Mouse (Mus musculus): Measurements from ENCODE around the gene Fbxo42. TPM values are rescaled to one million over a fixed set of nuclear protein-coding genes. Genes with fewer than 3 reads are reported as not detected.

Fbxo42 gene
- polyA plus RNA-seq, 1 experiment from 2014 or later = 28.6 TPM

GRCm38 (mm10) chr4:141239388-141240125, 91.8 kb downstream of the Fbxo42 start, which contains the start of gene Arhgef19:
Gene Arhgef19 (plus strand): TSS chr4:141239499.
- no peaks in the 10 kb centered on the region for H3K36me3 ChIP-seq
- H3K9me3 ChIP-seq (replicated peaks) = no peaks in the 10 kb centered on the region
- WGBS = 1% methylated on average over 27 of the region's 31 CpGs
- peak within 1 kb of the TSS; percentile 33 for H3K4me3 ChIP-seq
- H3K4me1 ChIP-seq = peaks cover 39% of the 10 kb centered on the region
- H3K27ac ChIP-seq = no peak within 1 kb of the TSS
- peak; percentile 89 for ATAC-seq (ENCODE audit: low FRiP score)
- peaks cover 83% of the 10 kb centered on the region for H3K27me3 ChIP-seq
- H3K4me2 ChIP-seq (replicated peaks) = peak within 1 kb of the TSS; percentile 67
- peak within 1 kb of the TSS; percentile 36; the same call in 1 of the 2 replicates for H3K9ac ChIP-seq

- Histone ChIP-seq H3K9ac (no peak overlapping the region), H3K27me3 (peaks cover 92% of the 10 kb centered on the region), H3K9me3 (replicated peaks) (no peaks in the 10 kb centered on the region), H3K36me3 (no peaks in the 10 kb centered on the region), H3K4me1 (peaks cover 50% of the 10 kb centered on the region), H3K4me3 (no peak overlapping the region), H3K4me2 (replicated peaks) (peak overlapping the region; percentile 17; the same call in 1 of the 2 replicates), H3K27ac (no peak overlapping the region)
- 2% methylated on average over 14 of the region's 14 CpGs for WGBS
- ATAC-seq (ENCODE audit: low FRiP score) = no peak
Observed at GRCm38 (mm10) chr4:141240617-141241016, 92.9 kb downstream of the Fbxo42 start.

- no peak overlapping the region for H3K9ac ChIP-seq
- H3K4me3 ChIP-seq = no peak overlapping the region
- H3K4me2 ChIP-seq (replicated peaks) = peak overlapping the region; percentile 26; the same call in 1 of the 2 replicates
- H3K27ac ChIP-seq = no peak overlapping the region
- 34% methylated on average over 15 of the region's 15 CpGs for WGBS
- H3K9me3 ChIP-seq (replicated peaks) = no peaks in the 10 kb centered on the region
- H3K36me3 ChIP-seq = no peaks in the 10 kb centered on the region
- peaks cover 96% of the 10 kb centered on the region for H3K27me3 ChIP-seq
- peaks cover 62% of the 10 kb centered on the region for H3K4me1 ChIP-seq
- no peak for ATAC-seq (ENCODE audit: low FRiP score)
Observed at GRCm38 (mm10) chr4:141241861-141242260, 94.1 kb downstream of the Fbxo42 start.

- no peak overlapping the region for H3K27ac ChIP-seq
- no peaks in the 10 kb centered on the region for H3K9me3 ChIP-seq (replicated peaks)
- ATAC-seq (ENCODE audit: low FRiP score) = 0 out of 2 replicates have a peak, but pooled peaks have one; percentile 9
- WGBS = 6% methylated on average over 10 of the region's 11 CpGs
- H3K9ac ChIP-seq = no peak overlapping the region
- peaks cover 71% of the 10 kb centered on the region for H3K4me1 ChIP-seq
- peak overlapping the region; percentile 26 for H3K4me2 ChIP-seq (replicated peaks)
- peaks cover 98% of the 10 kb centered on the region for H3K27me3 ChIP-seq
- peak overlapping the region; percentile 10; the same call in 1 of the 2 replicates for H3K4me3 ChIP-seq
- H3K36me3 ChIP-seq = no peaks in the 10 kb centered on the region
Observed at GRCm38 (mm10) chr4:141242651-141243241, 95.0 kb downstream of the Fbxo42 start.

- Histone ChIP-seq H3K4me2 (replicated peaks) (0 out of 2 replicates have a peak overlapping the region, but pooled peaks have one; percentile 34), H3K4me1 (peaks cover 79% of the 10 kb centered on the region), H3K4me3 (no peak overlapping the region), H3K27ac (no peak overlapping the region), H3K9ac (no peak overlapping the region), H3K9me3 (replicated peaks) (no peaks in the 10 kb centered on the region), H3K36me3 (no peaks in the 10 kb centered on the region), H3K27me3 (peaks cover 98% of the 10 kb centered on the region)
- no peak for ATAC-seq (ENCODE audit: low FRiP score)
- 55% methylated on average over 5 of the region's 5 CpGs for WGBS
Observed at GRCm38 (mm10) chr4:141243636-141244035, 95.9 kb downstream of the Fbxo42 start.

GRCm38 (mm10) chr4:141244401-141244800, 96.7 kb downstream of the Fbxo42 start:
- Histone ChIP-seq H3K9ac (no peak overlapping the region), H3K4me2 (replicated peaks) (peak overlapping the region; percentile 34), H3K27ac (peak overlapping the region; percentile 73)

GRCm38 (mm10) chr4:141244931-141245425, 97.3 kb downstream of the Fbxo42 start:
- H3K27me3 ChIP-seq = peaks cover 98% of the 10 kb centered on the region
- no peaks in the 10 kb centered on the region for H3K36me3 ChIP-seq
- H3K9me3 ChIP-seq (replicated peaks) = no peaks in the 10 kb centered on the region
- WGBS = 13% methylated on average over 9 of the region's 9 CpGs
- H3K4me3 ChIP-seq = peak overlapping the region; percentile 3; the same call in 1 of the 2 replicates
- peak; percentile 41; the same call in 1 of the 2 replicates for ATAC-seq (ENCODE audit: low FRiP score)
- H3K9ac ChIP-seq = no peak overlapping the region
- peak overlapping the region; percentile 73 for H3K27ac ChIP-seq
- H3K4me2 ChIP-seq (replicated peaks) = peak overlapping the region; percentile 34
- H3K4me1 ChIP-seq = peaks cover 67% of the 10 kb centered on the region

More at GRCm38 (mm10) chr4:141244401-141244800, 96.7 kb downstream of the Fbxo42 start:
- 38% methylated on average over 5 of the region's 5 CpGs for WGBS
- no peak for ATAC-seq (ENCODE audit: low FRiP score)
- no peaks in the 10 kb centered on the region for H3K36me3 ChIP-seq
- H3K27me3 ChIP-seq = peaks cover 98% of the 10 kb centered on the region
- no peak overlapping the region; the same call in 1 of the 2 replicates for H3K4me3 ChIP-seq
- H3K9me3 ChIP-seq (replicated peaks) = no peaks in the 10 kb centered on the region
- H3K4me1 ChIP-seq = peaks cover 73% of the 10 kb centered on the region

GRCm38 (mm10) chr4:141246089-141246997, 98.6 kb downstream of the Fbxo42 start:
- peaks cover 68% of the 10 kb centered on the region for H3K4me1 ChIP-seq
- peak overlapping the region; percentile 59 for H3K4me2 ChIP-seq (replicated peaks)
- no peak overlapping the region for H3K27ac ChIP-seq
- no peak for ATAC-seq (ENCODE audit: low FRiP score)
- H3K9me3 ChIP-seq (replicated peaks) = no peaks in the 10 kb centered on the region
- WGBS = 18% methylated on average over 24 of the region's 24 CpGs
- H3K9ac ChIP-seq = 0 out of 2 replicates have a peak overlapping the region, but pooled peaks have one; percentile 20
- H3K27me3 ChIP-seq = peaks cover 97% of the 10 kb centered on the region
- 0 out of 2 replicates have a peak overlapping the region, but pooled peaks have one; percentile 42 for H3K4me3 ChIP-seq
- H3K36me3 ChIP-seq = no peaks in the 10 kb centered on the region

GRCm38 (mm10) chr4:141246998-141247350, 99.3 kb downstream of the Fbxo42 start:
- Histone ChIP-seq H3K27me3 (peaks cover 91% of the 10 kb centered on the region), H3K4me1 (peaks cover 65% of the 10 kb centered on the region), H3K36me3 (no peaks in the 10 kb centered on the region), H3K27ac (no peak overlapping the region), H3K4me3 (peak overlapping the region; percentile 42), H3K9me3 (replicated peaks) (no peaks in the 10 kb centered on the region), H3K9ac (no peak overlapping the region), H3K4me2 (replicated peaks) (peak overlapping the region; percentile 59)
- WGBS = 5% methylated on average over 17 of the region's 17 CpGs
- ATAC-seq (ENCODE audit: low FRiP score) = no peak

- H3K4me1 ChIP-seq = peaks cover 55% of the 10 kb centered on the region
- H3K9me3 ChIP-seq (replicated peaks) = no peaks in the 10 kb centered on the region
- H3K9ac ChIP-seq = peak overlapping the region; percentile 32; the same call in 1 of the 2 replicates
- peak overlapping the region; percentile 59 for H3K4me2 ChIP-seq (replicated peaks)
- 0 out of 2 replicates have a peak, but pooled peaks have one; percentile 12 for ATAC-seq (ENCODE audit: low FRiP score)
- H3K36me3 ChIP-seq = no peaks in the 10 kb centered on the region
- 2% methylated on average over 53 of the region's 60 CpGs for WGBS
- H3K27me3 ChIP-seq = peaks cover 81% of the 10 kb centered on the region
- peak overlapping the region; percentile 42 for H3K4me3 ChIP-seq
- no peak overlapping the region for H3K27ac ChIP-seq
Observed at GRCm38 (mm10) chr4:141247776-141248613, 100.3 kb downstream of the Fbxo42 start.

- Histone ChIP-seq H3K4me3 (peak overlapping the region; percentile 42; the same call in 1 of the 2 replicates), H3K4me2 (replicated peaks) (peak overlapping the region; percentile 59; the same call in 1 of the 2 replicates), H3K9ac (no peak overlapping the region), H3K27ac (no peak overlapping the region), H3K9me3 (replicated peaks) (no peaks in the 10 kb centered on the region), H3K27me3 (peaks cover 75% of the 10 kb centered on the region), H3K4me1 (peaks cover 52% of the 10 kb centered on the region), H3K36me3 (no peaks in the 10 kb centered on the region)
- 6% methylated on average over 11 of the region's 11 CpGs for WGBS
- no peak for ATAC-seq (ENCODE audit: low FRiP score)
Observed at GRCm38 (mm10) chr4:141248614-141248978, 100.9 kb downstream of the Fbxo42 start.
